Mouse (Mus musculus): ENCODE data around the gene Zmynd8.

- TF ChIP-seq CTCF (IDR thresholded peaks at IDR 0.05; ENCODE audit: insufficient read depth, low read length): no peak
- no peak for TF ChIP-seq POLR2A (IDR thresholded peaks at IDR 0.05; ENCODE audit: borderline replicate concordance, extremely low read depth, low read depth, low read length)
Observed at GRCm38 (mm10) chr2:165740381-165740780, 158.4 kb downstream of the Zmynd8 start.
